Mouse (Mus musculus): ENCODE results near the gene Acadm. TPM values are rescaled to one million over a fixed set of nuclear protein-coding genes. Genes with fewer than 3 reads are reported as not detected.

The Acadm gene
- total RNA-seq (2023) = 10 to 100 TPM; 57.4 to 65.9 TPM

GRCm38 (mm10) chr3:153944335-153944990 lies at the start of gene Acadm:
Gene Acadm (minus strand): TSS chr3:153944632.

GRCm38 (mm10) chr3:153973171-153973948 lies 28.9 kb upstream of the Acadm start, which contains the start of gene Slc44a5:
Gene Slc44a5 (plus strand): TSS chr3:153973436.

GRCm38 (mm10) chr3:153912546-153913509 lies 31.6 kb downstream of the Acadm start, which contains the start of gene Rabggtb:
Gene Rabggtb (minus strand): TSS chr3:153913009.

GRCm38 (mm10) chr3:153906136-153906871 lies 38.1 kb downstream of the Acadm start, which contains the start of gene Msh4:
Gene Msh4 (minus strand): TSS chr3:153906138.

Other genes with a start within 250 kb of the Acadm start
- 1 to 10 TPM; 1.8 to 2.7 TPM for gene St6galnac3, start 219.5 kb downstream of the Acadm start, total RNA-seq (2023)
- gene Asb17, start 100.4 kb downstream of the Acadm start, total RNA-seq (2023) = not detected
- not detected for gene Msh4, start 38.5 kb downstream of the Acadm start, total RNA-seq (2023)
- 10 to 100 TPM; 31.4 to 37.3 TPM for gene Rabggtb, start 31.6 kb downstream of the Acadm start, total RNA-seq (2023)
- under 1 TPM; 0.15 to 0.24 TPM for gene Slc44a5, start 28.8 kb upstream of the Acadm start, total RNA-seq (2023)

Data from monocyte, adult 59 days (primary cell).